Mouse (Mus musculus): ENCODE data around the gene Gipc3.
A peak's percentile ranks its signal among the peaks of the same experiment; 100 is the strongest.

DNA sequence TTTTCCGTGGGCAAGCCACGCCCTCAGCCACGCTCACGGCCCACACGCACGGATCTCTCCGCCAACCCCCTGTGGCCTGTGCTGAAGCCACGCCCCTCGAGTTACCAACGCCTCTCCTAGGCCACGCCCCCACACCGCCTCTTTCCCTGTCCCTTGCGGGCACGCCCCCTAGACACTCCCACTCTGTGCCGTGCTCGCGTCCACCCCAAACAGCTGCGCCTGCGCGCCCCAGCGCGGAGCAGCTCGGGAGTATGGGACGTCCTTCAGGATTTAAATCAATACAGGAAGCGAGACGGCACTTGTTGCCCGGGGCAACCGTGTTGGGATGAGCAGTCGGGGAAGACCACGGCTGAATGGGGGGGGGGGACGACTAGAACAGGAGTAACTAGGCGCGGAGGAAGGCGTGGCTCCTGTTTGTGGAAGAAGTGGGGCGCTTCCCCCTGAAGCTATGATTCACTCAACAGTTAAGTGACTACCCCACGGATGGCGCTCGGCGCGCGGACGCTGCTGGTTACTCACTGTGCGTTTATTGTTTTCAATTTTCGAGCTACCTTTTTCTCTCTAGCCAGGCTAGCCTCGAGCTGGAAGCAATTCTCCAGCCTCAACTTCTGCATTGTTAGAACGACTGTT lies 35.6 kb upstream of the Gipc3 start:
- TF ChIP-seq POLR2A (IDR thresholded peaks at IDR 0.05; ENCODE audit: low read depth, low read length) = peak; percentile 35
- TF ChIP-seq CTCF (IDR thresholded peaks at IDR 0.05; ENCODE audit: extremely low read depth, insufficient read depth, insufficient read length, insufficient replicate concordance) = no peak
